Mouse (Mus musculus) liver, embryonic 16.5 days (tissue): ENCODE measurements around the gene Adap1. TPM values are rescaled to one million over a fixed set of nuclear protein-coding genes. Genes with fewer than 3 reads are reported as not detected.

Experiments
- ATAC-seq: fragments of 200-750 bp; cut with Nextera tagmentation; 2 replicates; pipeline ENCODE4 v1.8.0; 2017; ENCODE audit warnings: low read depth, mild to moderate bottlenecking, moderate number of reproducible peaks, moderate library complexity
- H3K27ac ChIP-seq: fragments of 300-500 bp; sonication (generic); 2 replicates; pipeline ENCODE4 v1.5.1; 2014; ENCODE audit warnings: mild to moderate bottlenecking, low read length
- H3K27me3 ChIP-seq: fragments of 300-500 bp; sonication (generic); 2 replicates; pipeline ENCODE4 v1.6.1; 2014; ENCODE audit warnings: low read depth, low read length, mixed read lengths; ENCODE audit not compliant: control insufficient read depth, insufficient read depth
- H3K36me3 ChIP-seq: fragments of 300-500 bp; sonication (generic); 2 replicates; pipeline ENCODE4 v1.6.1; 2014; ENCODE audit warnings: mild to moderate bottlenecking; ENCODE audit not compliant: control insufficient read depth, insufficient read depth
- H3K4me1 ChIP-seq: fragments of 300-500 bp; sonication (generic); 2 replicates; pipeline ENCODE4 v1.6.1; 2014; ENCODE audit warnings: low read depth, low read length, mixed read lengths; ENCODE audit not compliant: control insufficient read depth
- H3K4me2 ChIP-seq: fragments of 300-500 bp; sonication (generic); 2 replicates; pipeline ENCODE4 v1.6.1; 2014; ENCODE audit warnings: low read depth, low read length, mixed read lengths
- H3K4me3 ChIP-seq: fragments of 300-500 bp; sonication (generic); 2 replicates; pipeline ENCODE4 v1.5.1; 2014; ENCODE audit warnings: low read depth, mild to moderate bottlenecking, low read length
- H3K9ac ChIP-seq: fragments of 300-500 bp; sonication (generic); 2 replicates; pipeline ENCODE4 v1.6.1; 2014; ENCODE audit warnings: low read depth, low read length
- H3K9me3 ChIP-seq: fragments of 300-500 bp; sonication (generic); replicated peaks from 2 replicates; pipeline ENCODE4 v1.6.1; 2016; ENCODE audit warnings: low read length; ENCODE audit not compliant: control insufficient read depth
- WGBS: fragments of 180-500 bp; shearing (Covaris S2); extraction: QIAGEN DNeasy Blood & Tissue Kit; methylation state at CpG from one replicate; pipeline ENCODE4 v1.1.7; 2014; ENCODE audit not compliant: insufficient replicate concordance; 5-methylcytosine and 5-hydroxymethylcytosine counted together
- polyA plus RNA-seq: library from polyadenylated mRNA; unstranded; fragments of >200 nt; fragmentation: Nextera tagmentation; extraction: Ambion mirVana; gene quantifications from 2 replicates; pipeline ENCODE4 v1.2.1, GENCODE M21; 2015

Gene Adap1
- polyA plus RNA-seq, 1 experiment from 2014 or later = 1.3 TPM

DNA sequence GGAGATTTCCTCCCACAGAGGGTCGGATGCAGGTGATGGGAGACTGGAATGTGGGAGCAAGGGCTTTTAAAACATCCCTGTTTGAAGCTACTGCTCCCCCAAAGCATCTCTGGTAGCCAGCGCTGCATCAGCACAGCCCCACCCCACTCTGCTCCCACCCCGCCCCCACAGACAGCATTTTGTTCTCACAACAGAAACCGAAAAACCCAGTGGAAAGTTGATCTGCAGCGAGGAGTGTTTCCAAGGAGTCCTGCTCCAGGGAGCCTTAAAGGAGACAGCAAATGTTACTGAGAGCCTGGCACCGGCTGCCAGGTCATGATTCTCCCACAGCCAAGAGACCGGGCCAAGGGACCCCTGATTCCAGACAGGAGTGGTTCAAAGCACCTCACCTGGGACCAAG is 5.3 kb upstream of the Adap1 start:
- Histone ChIP-seq H3K9me3 (no peaks in the 10 kb centered on the region), H3K9ac (no peak overlapping the region), H3K27me3 (no peaks in the 10 kb centered on the region), H3K36me3 (no peaks in the 10 kb centered on the region), H3K27ac (no peak overlapping the region), H3K4me3 (no peak overlapping the region), H3K4me1 (peaks cover 8% of the 10 kb centered on the region), H3K4me2 (no peak overlapping the region)
- 67% methylated on average over 7 of the region's 7 CpGs for WGBS
- no peak for ATAC-seq

DNA sequence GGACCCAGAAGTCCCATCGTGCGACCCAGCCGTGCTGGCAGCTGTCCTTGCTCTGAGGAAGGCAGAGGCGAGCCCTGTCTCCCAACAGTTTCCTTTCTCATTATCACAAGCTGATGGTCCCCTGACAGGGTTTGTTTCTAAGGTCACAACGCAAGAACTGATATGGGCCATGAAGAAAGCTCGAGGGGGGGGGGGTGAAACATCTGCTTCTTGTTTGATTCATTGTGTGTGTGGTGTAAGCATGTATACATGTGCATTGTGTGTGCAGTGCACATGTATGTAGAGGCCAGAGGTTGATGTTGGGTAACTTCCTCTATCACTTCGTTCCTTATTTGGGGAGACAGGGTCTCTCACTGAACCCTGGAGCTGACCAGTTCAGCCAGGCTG is 2.2 kb upstream of the Adap1 start:
- Histone ChIP-seq H3K4me3 (no peak overlapping the region), H3K9me3 (no peaks in the 10 kb centered on the region), H3K4me2 (no peak overlapping the region), H3K9ac (no peak overlapping the region), H3K4me1 (peaks cover 20% of the 10 kb centered on the region), H3K36me3 (no peaks in the 10 kb centered on the region), H3K27me3 (peaks cover 16% of the 10 kb centered on the region), H3K27ac (peak overlapping the region; percentile 54; the same call in 1 of the 2 replicates)
- WGBS = 23% methylated on average over 7 of the region's 7 CpGs
- ATAC-seq = no peak

DNA sequence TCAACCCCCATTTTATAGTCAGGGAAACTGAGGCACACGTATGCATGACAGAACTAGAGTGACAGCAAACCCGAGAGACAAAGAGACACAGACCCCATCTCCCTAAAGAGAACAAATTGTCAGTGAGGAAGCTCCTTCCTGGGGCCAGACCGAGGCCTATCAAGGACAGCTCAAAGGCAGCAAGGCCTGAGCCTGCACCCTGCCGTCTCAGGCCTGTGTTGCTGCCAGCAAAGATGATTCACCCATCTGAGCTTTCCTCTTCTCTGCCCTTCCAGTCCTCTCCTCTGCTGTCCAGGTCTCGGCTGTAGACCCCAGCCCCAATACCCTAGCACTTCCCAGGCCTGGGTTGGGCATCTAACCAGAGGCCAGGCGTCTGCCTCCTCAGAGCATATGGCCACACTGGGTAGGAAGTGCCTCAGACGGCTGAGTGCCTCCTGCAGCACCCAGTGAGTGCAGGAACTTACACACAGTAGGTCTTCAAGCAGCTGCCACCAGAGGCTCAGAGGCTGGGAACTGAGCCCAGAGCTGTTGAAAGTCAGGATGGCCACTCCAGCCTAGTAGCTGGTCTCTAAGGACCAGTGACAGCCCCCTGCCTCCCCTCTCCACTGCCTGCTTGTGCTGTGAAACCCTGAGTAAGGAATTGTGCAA is 1.7 kb upstream of the Adap1 start:
- Histone ChIP-seq H3K36me3 (no peaks in the 10 kb centered on the region), H3K27ac (peak overlapping the region; percentile 54; the same call in 1 of the 2 replicates), H3K4me3 (no peak overlapping the region), H3K4me2 (no peak overlapping the region), H3K9me3 (no peaks in the 10 kb centered on the region), H3K4me1 (peaks cover 20% of the 10 kb centered on the region), H3K27me3 (peaks cover 16% of the 10 kb centered on the region), H3K9ac (no peak overlapping the region)
- ATAC-seq = no peak
- WGBS = 56% methylated on average over 7 of the region's 7 CpGs

DNA sequence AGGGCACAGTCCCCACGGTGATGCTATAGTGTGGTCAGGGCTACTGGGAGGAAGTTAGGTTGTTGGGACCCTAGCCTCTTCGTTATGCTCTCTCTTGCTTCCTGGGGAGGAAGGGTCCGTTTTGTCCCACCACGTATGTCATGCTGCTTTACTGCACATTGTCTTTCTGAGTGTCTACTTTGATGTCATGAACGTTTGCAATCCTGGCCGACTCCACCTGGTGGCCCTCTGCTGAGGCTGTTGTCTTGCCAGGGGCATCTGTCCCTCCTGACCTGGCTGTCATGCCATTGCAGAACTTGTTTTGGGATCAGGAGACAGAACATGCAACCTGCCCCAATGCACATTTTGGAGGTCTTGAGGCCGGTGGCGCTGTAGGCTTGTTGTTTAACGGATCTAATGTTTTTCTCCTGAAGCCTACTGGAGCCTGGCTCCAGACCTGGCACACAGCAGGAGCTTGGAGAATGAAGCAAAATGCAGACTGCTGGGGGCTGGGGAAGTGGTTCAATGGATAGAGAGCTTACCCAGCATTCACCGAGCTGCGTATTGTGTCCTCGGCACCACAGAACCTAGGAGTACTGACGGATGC is 782 bp upstream of the Adap1 start:
- Histone ChIP-seq H3K27ac (no peak overlapping the region), H3K4me3 (no peak overlapping the region), H3K9me3 (no peaks in the 10 kb centered on the region), H3K9ac (no peak overlapping the region), H3K4me1 (peaks cover 17% of the 10 kb centered on the region), H3K36me3 (no peaks in the 10 kb centered on the region), H3K4me2 (no peak overlapping the region), H3K27me3 (peaks cover 16% of the 10 kb centered on the region)
- ATAC-seq = no peak
- 53% methylated on average over 13 of the region's 13 CpGs for WGBS

DNA sequence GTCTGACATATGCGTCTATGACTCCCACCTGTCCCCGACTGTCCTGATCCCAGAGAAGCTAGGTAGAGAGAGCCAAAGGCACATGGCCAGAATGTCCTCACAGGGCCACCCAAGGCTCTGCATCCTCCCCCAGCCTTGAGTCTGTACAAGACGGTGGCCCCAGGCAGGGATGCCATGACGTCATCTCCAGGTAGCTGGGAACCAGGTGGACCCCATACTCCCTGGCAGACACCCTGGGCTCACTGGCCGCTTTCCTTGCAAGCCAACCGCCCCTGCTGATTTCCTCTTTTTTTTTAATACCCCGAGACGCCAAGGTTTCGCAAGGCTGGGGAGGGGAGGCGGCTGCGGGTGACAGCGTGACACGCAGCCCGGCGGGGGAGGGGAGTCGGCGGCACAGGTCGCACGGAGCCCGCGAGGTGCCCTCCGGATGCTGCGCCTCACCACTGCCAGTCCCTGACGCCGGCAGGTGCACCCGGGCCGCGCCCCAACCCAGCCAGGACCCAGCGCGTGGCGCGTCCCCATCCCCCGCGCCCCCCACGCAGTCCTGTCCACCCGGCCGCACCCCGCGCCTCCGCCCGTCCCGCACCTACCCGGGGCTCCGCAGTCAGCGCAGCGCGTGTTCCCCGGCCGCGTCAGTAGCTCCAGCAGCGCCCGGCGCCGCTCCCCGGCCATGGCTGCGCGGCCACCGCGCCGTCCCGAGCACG is 579 bp downstream of the Adap1 start:
- Histone ChIP-seq H3K4me2 (peak overlapping the region; percentile 76), H3K9ac (peak overlapping the region; percentile 66), H3K4me3 (peak overlapping the region; percentile 63), H3K4me1 (peaks cover 17% of the 10 kb centered on the region), H3K27ac (peak overlapping the region; percentile 60), H3K9me3 (no peaks in the 10 kb centered on the region), H3K27me3 (peaks cover 16% of the 10 kb centered on the region), H3K36me3 (no peaks in the 10 kb centered on the region)
- peak; percentile 30 for ATAC-seq
- WGBS = under 1% methylated on average over 43 of the region's 62 CpGs

DNA sequence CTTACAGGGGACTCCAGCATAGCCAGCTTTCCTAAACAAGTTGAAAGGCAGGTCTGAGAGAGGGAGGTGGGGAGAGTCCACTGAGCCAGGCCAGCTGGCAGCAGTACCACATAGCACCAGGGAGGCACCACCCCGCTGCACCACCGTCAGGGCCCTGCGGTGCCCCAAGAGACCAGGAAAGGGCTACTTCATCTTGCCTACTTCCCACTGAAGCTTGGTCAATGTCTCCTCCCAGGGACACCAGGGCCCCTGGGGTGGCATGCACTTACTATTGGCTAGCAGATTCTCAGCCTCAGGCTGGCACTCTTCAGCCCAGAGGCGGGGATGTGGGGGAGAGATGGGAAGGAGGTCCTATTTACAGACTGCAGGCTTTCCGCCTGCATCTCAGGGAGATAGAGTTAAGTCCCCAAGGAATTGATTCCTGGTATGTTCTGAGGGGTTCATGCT is 1.4 kb downstream of the Adap1 start:
- ATAC-seq = no peak
- H3K4me2 ChIP-seq = peak overlapping the region; percentile 76

DNA sequence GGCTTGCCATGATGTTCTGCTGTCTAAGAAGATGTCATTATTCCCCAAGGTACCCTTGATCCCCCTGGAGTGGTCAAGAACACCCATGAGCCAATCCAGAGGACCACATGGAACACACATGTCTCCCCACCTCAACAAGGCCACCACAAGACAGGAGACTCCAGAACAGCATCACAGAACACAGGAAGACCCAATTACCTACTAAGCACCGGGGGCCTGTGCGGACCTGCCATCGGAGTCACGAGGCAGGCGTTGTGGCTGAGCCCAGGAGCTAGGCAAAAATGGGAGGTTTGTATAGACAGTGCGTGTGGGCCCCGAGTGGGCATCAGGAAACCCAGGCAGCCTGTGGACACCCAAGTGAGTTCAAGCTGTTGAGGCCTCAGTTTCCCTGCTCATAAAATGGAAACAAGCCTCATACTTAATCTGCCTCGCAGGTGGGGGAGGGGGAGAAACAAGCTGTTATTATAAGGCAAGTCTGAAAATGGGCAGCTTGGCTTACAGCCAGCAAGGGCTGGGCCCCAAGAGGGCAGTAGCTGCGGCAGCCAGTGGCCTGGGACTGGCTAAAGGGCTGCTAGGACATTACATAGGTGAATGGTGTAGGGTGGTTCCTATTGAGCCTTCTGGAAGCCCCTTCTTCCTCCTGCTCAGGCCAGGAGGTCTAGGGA is 2.0 kb downstream of the Adap1 start:
- H3K27ac ChIP-seq = no peak overlapping the region
- 67% methylated on average over 9 of the region's 9 CpGs for whole genome bisulfite sequencing

More for the DNA sequence above, 1.4 kb downstream of the Adap1 start:
- Histone ChIP-seq H3K9me3 (no peaks in the 10 kb centered on the region), H3K9ac (no peak overlapping the region), H3K27me3 (peaks cover 16% of the 10 kb centered on the region), H3K36me3 (no peaks in the 10 kb centered on the region), H3K4me3 (peak overlapping the region; percentile 63), H3K27ac (peak overlapping the region; percentile 51), H3K4me1 (peaks cover 17% of the 10 kb centered on the region)
- WGBS = 36% methylated on average over 5 of the region's 5 CpGs

DNA sequence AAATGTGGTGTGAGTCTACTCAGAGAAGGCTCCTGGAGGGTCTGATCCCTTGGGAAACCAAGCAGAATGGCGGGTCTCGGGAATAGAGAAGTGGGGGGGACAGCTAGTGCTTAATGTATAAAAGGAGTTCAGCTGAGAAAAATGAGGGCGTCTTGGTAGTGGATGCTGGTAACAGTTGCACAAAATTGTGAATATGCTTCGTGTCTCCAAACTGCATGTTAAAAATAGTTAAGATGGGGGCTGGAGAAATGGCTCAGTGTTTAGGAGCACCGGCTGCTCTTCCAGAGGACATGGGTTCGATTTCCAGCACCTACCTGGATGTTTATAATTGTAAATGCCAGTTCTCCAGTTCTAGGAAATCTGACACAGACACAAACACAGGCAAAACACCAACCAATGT is 4.1 kb downstream of the Adap1 start:
- Histone ChIP-seq H3K4me3 (no peak overlapping the region), H3K36me3 (no peaks in the 10 kb centered on the region), H3K9ac (no peak overlapping the region), H3K27me3 (peaks cover 16% of the 10 kb centered on the region), H3K4me2 (no peak overlapping the region), H3K4me1 (peaks cover 15% of the 10 kb centered on the region), H3K9me3 (no peaks in the 10 kb centered on the region), H3K27ac (no peak overlapping the region)
- ATAC-seq = no peak
- 61% methylated on average over 6 of the region's 6 CpGs for WGBS

More for the DNA sequence above, 2.0 kb downstream of the Adap1 start:
- H3K4me2 ChIP-seq = no peak overlapping the region
- H3K27me3 ChIP-seq = peaks cover 16% of the 10 kb centered on the region
- peaks cover 17% of the 10 kb centered on the region for H3K4me1 ChIP-seq
- H3K9me3 ChIP-seq = no peaks in the 10 kb centered on the region
- no peak for ATAC-seq
- H3K9ac ChIP-seq = no peak overlapping the region
- H3K36me3 ChIP-seq = no peaks in the 10 kb centered on the region
- no peak overlapping the region for H3K4me3 ChIP-seq
